Mouse (Mus musculus) G1E (cell line): ENCODE results near the gene Dusp10.

Experiments used
- CTCF ChIP-seq: IDR thresholded peaks from 2 replicates; pipeline ENCODE4 v1.5.1; 2012; ENCODE audit warnings: low read depth, low read length, inconsistent platforms, mixed read lengths
- GATA1 ChIP-seq: IDR thresholded peaks from 2 replicates; pipeline ENCODE4 v1.6.1; 2012; ENCODE audit warnings: borderline replicate concordance, low read length, inconsistent platforms, mixed read lengths
- GATA2 ChIP-seq: IDR thresholded peaks from 2 replicates; pipeline ENCODE4 v1.6.1; 2012; ENCODE audit warnings: low read depth, low read length, inconsistent platforms, borderline replicate concordance
- POLR2AphosphoS5 ChIP-seq: IDR thresholded peaks from 2 replicates; pipeline ENCODE4 v1.6.1; 2012; ENCODE audit warnings: low read depth, low read length, inconsistent platforms; ENCODE audit not compliant: insufficient replicate concordance
- TAL1 ChIP-seq: conservative IDR thresholded peaks from 2 replicates; pipeline ENCODE4 v1.6.1; 2012; ENCODE audit warnings: low read depth, low read length, inconsistent platforms, mixed read lengths

GRCm38 (mm10) chr1:184076065-184076464 lies 63.0 kb downstream of the Dusp10 start:
- TF ChIP-seq TAL1: no peak
- no peak for TF ChIP-seq GATA1
- TF ChIP-seq CTCF: no peak
- TF ChIP-seq POLR2AphosphoS5: no peak
- no peak for TF ChIP-seq GATA2
